Mouse (Mus musculus) kidney, postnatal 14 days (tissue): Measurements from ENCODE around the gene Polr2f.

ENCODE experiments used
- DNase-seq: peaks from one replicate; pipeline ENCODE4 v3.0.0; 2022; ENCODE audit warnings: mixed read lengths

Gene Polr2f

DNA sequence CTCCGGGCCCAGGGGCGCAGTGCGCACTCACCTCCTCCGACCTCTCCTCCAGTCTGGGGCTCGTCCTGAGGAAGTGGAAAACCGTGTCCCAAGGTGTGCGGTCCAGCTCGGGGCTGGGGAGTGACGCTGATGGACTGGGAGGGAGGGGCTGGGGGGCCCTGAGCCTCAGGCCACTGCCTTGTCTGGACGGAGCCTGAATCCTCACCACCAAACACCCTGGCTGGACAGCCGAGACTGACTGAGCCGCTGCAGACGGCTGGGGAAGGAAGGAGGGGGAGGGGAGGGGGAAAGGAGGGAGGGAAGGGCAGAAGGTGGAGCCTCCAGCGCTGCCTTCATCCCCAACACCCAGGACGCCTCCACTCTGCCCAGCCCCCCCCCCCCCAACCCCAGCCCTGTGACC is 23.4 kb downstream of the Polr2f start:
- DNase-seq = no peak

DNA sequence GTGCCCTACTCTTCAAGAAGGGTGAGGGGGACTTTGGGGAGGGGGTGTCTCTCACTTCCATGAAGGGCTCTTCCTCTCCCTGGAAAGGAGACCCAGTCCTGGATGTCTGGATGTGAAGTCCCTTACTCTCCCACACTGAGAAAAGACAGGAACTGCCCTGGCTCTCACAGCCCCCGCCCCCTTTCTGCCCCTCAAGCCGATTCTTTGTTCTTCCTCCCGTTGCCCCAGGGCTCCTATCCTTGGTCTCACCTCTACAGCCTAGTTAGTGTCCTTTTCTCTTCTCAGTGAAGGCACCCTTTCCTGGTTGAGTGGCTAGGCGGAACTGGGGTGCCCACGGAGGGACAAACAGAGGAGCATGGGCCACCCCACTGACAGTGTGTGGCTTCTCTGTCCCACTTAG is 24.3 kb downstream of the Polr2f start, which contains the start of gene Sox10:
TSS of gene Sox10 (minus strand) at position 101 of the 400 bp plus-strand sequence.
- DNase-seq = no peak

DNA sequence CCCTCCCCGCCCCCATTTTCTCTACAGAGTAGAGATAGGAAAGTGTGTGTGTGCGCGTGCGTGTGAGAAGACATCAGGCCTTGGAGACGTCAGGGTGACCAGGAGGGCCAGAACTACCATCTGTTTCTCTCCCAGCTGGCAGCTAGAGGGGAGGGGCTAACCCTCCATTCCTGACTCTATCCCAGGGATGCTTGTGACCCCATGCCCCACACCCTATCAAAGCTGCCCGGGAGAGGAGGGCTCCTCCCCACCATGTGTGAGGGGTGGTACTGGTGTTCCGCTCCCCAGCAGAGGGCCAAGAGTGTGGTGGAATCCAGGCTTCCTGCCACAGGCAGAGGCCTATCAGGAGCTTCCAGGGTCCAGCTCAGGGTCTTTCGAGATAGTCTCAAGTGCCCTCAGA is 25.9 kb downstream of the Polr2f start:
- no peak for DNase-seq

DNA sequence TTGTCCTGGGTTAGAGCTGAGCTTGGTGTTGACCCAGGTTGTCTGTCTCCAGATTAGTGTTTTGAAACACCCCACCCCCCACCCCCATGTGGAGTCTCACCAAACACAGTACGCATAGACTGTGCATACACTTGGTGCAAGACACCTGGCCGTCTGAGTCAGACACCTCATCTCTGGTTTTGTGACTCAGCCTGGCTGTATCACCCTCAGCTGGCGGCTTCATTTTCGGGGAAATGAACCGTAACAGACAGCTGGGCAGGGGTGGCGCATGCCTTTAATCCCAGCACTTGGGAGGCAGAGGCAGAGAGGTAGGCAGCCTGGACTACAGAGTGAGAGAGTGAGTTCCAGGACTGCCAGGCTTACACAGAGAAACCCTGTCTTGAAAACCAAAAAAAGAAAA is 36.1 kb downstream of the Polr2f start:
- no peak for DNase-seq

DNA sequence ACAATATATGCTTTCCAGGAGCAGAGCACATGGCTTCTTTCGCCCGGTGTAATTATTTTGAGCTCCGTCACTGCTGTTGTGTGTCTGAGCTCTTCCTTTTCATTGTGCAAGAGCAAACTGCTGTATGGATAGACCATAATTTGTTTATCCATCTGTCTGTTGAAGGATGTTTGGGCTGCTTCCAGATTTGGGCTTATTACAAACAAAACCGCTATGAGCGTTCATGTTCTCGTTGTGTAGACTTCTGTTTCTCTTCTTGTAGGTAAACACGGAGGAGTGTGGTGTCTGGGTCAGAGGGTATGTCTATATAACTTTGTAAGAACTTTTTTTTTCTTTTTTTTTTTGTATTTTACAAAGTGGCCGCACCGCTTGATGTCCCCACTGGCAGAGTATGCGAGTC is 44.4 kb downstream of the Polr2f start:
- no peak for DNase-seq

DNA sequence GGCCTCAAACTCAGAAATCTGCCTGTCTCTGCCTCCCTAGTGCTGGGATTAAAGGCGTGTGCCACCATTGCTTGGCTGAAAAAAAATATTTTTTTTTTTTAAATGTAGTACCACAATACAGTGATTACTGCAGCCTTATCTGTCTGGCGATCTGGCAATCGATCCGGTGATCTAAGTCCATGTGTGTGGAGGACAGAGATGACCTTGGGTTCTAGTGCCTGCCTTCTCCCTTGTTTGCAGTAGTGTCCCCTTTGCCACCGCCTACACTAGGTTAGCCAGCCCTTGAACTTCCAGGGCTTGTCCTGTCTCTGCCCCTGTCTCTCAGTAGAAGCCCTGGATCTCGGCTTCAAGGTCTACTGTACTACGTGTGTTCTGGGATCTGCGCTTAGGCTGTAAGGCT is 47.0 kb downstream of the Polr2f start:
- no peak for DNase-seq

DNA sequence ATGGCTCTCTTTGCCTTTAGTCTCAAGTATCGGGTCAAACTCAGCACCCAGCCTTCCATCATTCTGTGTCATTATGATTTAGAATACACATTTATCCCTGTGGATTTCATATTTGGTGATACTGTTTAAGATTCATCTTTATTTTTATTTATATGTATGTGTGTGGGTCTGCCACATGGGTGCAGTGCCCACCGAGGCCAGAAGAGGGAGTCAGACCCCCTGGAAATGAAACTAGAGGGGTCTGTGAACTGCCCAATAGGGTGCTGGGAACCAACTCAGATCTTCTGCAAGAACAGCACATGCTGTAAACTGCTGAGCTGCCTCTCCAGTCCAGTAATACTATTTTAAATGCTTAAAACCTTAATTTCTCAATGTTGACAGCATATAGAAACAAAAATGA is 50.6 kb downstream of the Polr2f start:
- DNase-seq = no peak

DNA sequence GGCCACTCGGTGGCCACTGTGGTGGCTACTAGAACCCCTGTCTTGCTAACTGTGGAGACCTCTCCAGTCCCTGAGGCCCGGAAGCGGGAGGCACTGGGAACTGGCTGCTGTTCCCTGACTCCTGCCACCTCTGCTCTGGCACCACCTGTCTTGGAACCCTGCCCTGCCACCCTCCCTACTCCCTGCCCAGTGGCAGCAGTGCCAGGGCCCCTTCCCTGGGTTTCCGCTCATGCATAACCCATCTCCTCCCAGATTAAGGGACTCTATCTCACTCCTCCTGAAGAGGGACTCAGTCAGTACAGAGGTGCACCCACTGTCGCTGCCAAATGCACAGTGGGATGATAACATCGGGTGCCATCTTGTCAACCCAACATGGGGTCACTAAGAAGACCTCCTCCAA is 51.6 kb downstream of the Polr2f start:
- DNase-seq = no peak

DNA sequence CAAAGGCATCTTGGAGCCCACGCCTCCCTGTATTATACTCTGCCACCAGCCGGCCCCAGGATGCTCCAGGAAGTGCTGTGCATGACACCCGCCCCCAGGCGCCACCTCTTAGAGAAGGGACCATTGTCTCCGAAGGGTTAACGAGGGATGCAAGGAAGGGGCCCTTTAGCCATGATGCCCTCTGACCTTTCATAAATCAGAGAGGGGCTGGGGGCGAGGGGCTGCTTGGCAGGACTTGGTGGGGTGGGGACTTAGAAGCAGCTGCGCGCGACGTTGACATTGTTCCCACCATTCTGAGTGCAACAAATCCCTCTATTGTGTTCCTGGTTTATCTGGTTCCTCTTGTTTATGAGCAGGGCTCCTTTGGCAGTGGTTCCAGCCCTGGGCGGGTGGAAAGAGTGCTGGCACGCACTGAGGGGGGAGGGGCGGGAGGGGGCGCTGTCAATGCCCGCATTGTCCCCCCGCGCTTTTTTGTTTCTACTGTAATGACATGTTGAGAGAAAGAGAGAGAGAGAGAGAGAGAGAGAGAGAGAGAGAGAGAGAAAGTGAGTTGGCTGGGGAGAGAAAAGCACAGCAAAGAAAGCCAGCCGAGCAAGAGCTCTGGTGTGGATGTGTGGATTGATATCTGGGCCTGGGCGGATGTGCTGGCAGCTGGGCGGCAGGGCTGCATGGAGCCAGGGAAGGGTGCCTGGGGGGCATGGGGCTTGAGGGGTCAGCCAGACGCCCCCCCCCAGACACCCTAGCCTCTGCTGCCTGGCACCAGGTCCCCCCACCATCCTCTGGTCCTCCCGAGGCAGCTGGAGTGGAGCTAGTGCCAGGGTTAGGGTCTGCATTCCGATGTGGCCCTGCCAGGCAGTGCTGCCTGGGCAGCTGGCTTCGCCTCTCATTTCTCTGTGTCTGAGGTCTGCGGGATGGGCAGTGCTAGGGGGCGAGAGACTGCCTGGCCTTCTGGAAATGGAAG is 52.4 kb downstream of the Polr2f start:
- DNase-seq = no peak

DNA sequence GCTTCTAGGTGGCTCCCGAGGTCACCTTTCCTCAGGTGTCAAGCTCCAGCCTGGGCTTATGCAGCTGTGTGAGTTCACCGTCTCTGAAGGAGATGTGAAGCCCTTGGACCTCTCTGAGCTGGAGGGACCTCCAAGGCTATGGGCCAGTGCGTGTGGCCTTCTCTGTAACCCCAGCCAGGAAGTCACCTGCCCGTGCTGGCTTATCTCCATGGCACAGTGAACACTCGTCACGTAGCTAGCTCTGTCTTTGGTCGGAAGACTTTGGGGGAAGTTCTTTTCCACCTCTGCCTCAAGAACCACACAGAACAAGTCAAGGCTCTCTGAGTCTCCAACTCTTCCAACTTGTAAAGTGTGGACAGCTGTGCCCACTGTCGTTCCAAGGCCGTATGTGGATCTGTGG is 53.2 kb downstream of the Polr2f start:
- no peak for DNase-seq

DNA sequence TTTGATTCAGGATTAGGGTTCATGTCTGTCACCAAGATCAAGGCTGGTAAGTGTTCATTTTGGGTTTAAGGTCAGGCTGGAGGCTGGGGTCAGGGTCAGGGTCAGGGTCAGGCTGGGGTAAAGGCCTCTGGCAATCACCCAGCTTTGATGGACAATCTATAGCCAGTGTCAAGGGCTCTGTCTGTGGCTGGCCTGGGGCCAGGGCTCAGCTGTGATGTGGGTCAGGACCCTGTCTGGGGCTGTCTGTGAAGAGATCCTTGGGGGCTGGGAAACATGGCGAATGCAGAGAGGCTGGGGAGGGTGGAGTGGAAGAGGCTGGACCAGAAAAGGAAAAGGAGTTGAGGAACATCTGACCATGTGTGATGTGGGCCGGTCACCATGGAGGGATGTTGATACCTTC is 54.1 kb downstream of the Polr2f start:
- no peak for DNase-seq

DNA sequence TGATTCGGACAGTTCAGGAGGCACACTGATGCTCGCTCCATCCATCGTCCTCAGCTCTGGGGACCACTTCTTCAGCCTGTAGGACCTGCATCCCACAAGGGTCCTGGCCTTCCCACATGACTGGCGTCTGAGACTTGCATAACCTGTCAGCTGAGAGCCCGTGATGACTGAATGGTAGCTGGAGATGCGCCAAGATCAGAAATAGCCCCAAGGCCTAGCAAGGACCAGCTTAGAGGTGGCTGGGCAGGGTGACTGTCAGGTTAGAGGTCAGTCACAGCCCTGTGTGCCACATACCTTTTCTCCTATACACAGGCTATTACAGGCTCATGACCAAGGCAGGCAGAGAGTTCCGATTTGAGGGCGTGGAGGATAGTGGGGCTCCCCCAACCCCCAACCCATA is 54.7 kb downstream of the Polr2f start:
- no peak for DNase-seq

DNA sequence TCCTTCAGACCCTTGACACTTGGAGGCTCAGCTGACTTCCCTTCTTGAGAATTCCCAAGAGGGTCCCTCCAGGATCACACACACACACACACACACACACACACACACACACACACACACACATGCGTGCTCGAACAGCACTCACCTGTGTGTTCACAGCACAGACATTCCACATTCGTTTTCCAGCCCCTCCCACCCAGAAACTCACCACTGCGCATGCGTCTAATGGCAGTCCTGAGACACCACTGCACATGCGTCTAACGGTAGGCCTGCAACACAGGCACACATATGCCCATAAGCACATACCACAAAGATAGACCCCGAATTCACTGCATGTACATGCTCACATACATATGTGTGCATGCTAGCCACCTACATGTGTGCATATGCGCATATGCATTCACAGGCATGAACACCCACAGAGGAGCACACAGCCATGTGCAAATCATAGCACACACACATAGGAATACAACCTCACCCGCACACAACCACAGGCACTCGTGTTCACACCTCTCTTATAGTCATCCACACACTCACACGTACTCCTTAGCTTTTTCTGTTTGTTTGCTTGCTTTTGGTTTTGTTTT is 58.7 kb downstream of the Polr2f start:
- no peak for DNase-seq
